Mouse (Mus musculus) c-Kit-positive CD71-positive TER-119-positive erythroid progenitor cells, embryonic 14.5 days (primary cell): ENCODE data around the gene Rad9a.

Source experiments
- DNase-seq: peaks from one replicate; pipeline ENCODE4 v3.0.0-alpha.2; 2013; ENCODE audit warnings: low spot score

Rad9a gene

DNA sequence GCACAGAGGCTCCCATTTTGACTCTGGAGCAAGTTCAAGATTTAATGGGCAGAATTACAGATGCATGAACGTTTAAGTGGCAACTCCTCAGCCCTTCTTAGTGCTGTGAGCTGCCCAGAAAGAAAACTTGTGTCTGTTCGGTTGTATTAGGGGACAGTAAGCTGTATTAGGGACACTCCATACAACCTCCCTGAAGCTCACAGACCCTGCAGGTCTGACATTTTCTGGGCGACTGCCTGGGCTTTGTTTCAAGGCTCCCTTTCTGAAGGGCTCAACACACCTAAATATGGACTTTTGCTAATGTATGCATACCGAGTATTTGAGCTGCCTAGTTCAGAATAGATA, 37.9 kb downstream of the Rad9a start:
- no peak for DNase-seq

GRCm38 (mm10) chr19:4162646-4163542, 38.6 kb downstream of the Rad9a start, which contains the start of gene Rps6kb2:
Gene Rps6kb2 (minus strand): TSS chr19:4163354.
- peak; percentile 95 for DNase-seq

- no peak for DNase-seq
Observed at GRCm38 (mm10) chr19:4159049-4159448, 42.4 kb downstream of the Rad9a start.

GRCm38 (mm10) chr19:4156771-4157170, 44.7 kb downstream of the Rad9a start:
- no peak for DNase-seq

DNA sequence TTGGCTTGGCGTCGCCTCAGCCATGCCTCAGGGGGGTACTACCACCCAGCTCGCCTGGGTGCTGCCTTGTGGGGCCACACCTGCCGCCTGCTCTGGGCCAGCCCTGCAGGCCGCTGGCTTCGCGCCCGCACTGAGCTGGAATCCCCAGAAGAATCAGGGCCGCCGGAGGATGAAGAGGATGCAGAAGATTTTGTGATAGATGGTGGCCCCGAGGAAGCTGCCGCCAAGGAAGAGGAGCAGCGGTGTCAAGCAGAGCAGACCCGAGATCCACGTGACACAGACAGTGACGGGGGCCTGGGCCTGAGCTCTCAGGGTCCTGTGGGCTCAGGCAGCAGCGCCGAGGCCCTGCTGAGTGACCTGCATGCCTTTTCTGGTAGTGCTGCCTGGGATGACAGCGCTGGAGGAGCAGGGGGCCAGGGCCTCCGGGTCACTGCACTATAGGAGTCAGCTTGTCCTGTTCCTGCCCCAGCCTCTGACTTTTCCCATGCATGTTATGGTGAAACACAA, 45.3 kb downstream of the Rad9a start:
- no peak for DNase-seq

DNA sequence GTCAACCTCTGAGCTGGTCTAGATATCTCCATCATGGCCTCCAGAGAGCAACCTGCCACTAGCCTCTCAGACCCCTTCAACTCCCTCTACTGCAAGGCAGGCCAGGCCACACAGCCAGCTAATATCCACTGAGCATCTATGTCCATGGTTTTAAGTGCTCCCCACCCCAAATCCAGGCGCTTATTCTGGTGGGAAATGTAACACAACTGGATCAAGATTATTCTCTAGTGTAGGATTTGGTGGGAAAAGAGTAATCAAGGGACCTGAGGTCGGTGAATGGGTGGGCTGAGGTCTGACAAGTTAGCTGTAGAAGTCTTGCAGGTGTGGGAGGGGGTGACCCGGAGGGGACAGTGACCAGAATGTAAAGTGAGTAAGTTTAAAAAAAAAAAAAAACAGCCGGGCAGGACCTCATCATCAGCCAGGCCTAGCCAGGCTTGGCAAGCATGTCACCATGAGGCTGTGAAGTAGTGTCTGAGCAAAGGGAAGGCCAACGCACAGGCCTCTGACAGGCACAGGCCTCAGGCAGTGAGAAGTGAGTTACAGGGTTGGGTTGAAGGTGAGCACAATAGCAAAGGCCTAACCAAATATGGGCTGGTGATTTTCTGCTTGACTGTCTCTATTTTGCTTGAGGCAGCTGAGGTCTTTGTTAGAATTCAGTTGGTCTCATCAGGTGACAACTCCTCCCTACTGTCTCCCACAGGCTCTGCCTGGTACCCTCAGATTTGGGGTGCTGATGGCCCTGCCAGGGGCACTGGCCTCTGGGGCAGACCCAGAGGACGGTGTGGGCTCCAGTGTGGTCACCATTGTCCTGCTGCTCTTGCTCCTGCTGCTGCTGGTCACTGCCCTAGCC, 46.0 kb downstream of the Rad9a start:
- no peak for DNase-seq

- no peak for DNase-seq
Observed at GRCm38 (mm10) chr19:4154437-4155222, 46.8 kb downstream of the Rad9a start.

- no peak for DNase-seq
Observed at GRCm38 (mm10) chr19:4153232-4153654, 48.2 kb downstream of the Rad9a start, which contains the start of gene Ptprcap. Gene Ptprcap (plus strand): TSS chr19:4153604.

DNA sequence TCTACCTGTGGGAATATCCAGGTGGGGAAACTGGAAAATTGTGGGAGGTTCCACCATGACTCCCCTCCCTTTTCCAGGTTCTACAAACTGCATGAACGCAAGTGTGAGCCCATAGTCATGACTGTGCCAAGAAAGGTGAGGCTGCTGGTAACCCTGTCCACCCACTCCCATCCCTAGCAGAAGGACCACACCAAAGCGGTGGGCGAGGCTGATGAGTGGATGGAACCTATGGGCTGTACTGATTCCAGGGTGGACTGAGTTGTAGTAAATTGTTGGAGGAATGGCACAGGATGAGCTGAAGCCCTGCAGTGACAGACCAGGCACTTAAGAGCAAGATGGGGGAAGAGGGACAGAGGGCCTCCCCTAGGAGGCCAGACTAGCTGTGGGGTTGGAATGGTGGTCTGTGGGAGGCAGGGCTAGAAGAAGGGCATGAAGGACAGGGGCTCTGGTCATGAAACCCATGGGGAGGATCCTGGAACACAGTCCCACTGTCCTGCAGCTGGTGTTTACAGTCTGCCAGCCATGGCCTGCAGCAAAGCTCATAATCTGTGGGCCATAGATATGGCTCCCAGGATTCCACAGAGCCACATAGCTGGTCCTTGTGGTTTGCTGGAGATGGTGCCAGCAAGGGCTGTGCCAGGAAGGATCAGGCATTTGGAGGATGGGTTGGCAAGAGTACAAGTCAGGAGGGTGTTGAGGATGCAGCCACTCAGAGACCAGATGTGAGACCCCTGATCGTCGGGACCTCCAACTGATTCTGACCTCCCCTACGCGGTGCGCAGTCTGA, 48.8 kb downstream of the Rad9a start:
- DNase-seq: no peak

GRCm38 (mm10) chr19:4151898-4152297, 49.6 kb downstream of the Rad9a start:
- DNase-seq: no peak

DNA sequence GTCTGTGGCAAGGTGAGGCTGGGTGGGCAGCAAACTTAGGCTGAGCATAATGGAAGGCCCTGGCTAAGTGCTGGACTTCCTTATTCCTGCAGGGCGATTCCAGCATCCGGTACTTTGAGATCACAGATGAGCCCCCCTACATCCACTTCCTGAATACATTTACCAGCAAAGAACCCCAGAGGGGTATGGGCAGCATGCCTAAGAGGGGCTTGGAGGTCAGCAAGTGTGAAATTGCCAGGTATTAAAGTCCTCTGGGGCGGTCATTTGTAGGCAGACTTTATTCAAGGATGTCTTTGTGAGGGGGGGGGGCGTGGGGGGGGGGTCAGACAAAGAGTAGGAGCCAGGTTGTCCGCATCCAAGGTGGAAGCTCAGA, 50.0 kb downstream of the Rad9a start:
- DNase-seq: no peak

GRCm38 (mm10) chr19:4150567-4151487, 50.6 kb downstream of the Rad9a start:
- no peak for DNase-seq

DNA sequence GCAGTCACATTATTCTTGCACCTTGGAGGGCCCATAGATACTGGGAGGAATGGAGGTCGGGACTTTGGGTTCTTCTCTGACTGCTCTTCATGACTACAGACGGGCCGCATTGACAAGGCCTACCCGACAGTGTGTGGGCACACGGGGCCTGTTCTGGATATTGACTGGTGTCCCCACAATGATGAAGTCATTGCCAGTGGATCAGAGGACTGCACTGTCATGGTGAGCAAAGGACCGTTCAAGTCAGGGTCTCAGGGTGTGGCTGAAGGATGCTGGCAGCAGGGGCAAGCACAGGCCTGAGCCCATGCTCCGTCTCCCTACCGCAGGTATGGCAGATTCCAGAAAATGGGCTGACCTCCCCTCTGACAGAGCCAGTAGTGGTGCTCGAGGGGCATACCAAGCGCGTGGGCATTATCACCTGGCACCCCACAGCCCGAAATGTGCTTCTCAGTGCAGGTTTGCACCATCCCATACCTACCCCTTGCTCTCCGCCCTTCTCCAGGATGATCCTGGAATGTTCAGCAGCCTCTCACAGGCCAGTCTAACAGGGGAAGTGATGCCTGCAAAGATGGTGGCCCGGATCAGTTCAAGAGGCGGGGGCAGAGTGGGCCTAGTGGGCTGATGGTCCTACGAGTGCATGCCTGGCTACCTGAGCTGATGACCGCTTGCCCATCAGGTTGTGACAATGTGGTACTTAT, 51.5 kb downstream of the Rad9a start:
- no peak for DNase-seq

DNA sequence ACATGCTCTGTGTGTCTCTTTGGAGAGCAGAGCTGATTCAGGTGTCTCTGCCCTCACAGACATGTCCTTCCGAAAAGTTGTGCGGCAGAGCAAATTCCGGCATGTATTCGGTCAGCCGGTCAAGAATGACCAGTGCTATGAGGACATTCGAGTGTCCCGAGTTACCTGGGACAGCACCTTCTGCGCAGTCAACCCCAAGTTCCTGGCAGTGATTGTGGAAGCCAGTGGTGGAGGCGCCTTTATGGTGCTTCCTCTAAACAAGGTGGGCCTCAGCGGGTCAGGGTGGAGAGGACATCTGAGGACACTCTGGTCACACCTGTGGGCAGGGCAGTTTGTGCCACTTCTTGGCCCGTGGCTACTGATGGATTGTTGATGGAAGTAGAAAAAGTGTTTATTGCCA, 52.2 kb downstream of the Rad9a start:
- no peak for DNase-seq

DNA sequence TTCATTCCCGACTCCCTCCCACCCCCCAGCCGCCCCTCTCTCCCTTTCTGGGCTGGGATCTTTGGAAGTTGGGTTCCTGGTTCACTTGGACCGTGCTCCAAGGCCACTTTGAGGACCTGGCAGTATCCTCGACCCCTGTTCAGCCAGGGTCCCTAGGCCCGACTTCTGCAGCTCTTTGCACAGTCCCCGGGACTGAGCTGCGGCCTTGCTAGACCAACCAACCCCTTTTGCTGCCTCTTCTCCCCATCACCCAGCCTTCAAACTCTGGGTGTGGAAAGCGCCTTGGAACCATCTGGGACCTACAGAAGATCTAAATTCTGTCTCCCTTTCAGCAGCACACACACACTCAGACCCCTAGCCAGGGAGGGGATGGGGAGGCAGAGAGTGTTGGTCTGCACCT, 52.6 kb downstream of the Rad9a start:
- no peak for DNase-seq

DNA sequence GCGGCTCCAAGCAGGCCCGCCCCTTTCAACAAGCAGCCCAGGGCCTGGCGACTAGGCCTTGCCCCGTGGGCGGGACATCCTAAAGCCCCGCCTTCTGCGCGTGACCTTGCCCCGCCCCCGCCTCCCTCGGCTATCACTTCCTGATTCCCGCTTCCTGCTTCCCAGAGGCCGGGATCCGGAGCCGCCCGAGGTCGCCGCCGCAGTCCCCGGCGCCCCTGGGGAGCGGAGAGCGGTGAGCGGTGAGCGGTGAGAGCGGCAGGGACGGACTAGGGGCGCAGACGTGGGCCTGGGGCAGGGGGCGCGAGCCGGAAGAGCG, 53.0 kb downstream of the Rad9a start, which contains the start of gene Coro1b:
TSS of gene Coro1b (plus strand) at position 129 of the 316 bp plus-strand sequence.
- DNase-seq: peak; percentile 85

- DNase-seq: no peak
Observed at GRCm38 (mm10) chr19:4147782-4148490, 53.5 kb downstream of the Rad9a start.

DNA sequence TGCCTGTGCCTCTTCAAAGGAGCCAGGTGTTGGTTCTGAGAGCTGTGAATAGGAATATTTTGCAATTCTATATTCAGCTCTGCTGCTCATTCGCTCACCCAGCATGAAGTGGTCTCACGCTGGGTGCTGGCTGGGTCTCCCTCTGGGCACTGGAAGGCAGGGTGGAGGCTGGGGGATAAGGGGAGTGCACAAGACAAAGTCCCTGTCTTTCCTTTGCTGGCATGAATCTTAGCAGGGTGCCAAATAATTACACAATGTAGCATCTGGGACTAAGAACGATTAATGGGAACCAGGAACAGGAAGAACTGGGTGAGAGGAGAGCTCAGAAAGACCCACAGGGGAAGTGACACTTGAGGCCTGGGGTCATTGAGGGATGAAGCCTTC, 54.4 kb downstream of the Rad9a start:
- no peak for DNase-seq
